Mouse (Mus musculus) MN1 (cell line): ENCODE data around the gene Gm13271.
A peak's percentile ranks its signal among the peaks of the same experiment; 100 is the strongest.
"Not testable (repeated sequence)": the region's sequence is repeated elsewhere in the genome, so short reads cannot be mapped to it uniquely, and the experiment has no call there.

ENCODE experiments used
- DNase-seq: peaks from one replicate; pipeline ENCODE4 v3.0.0-alpha.2; 2016; ENCODE audit warnings: low spot score

Gm13271 gene

GRCm38 (mm10) chr4:88760431-88760830 is 5.8 kb downstream of the Gm13271 start:
- DNase-seq = peak; percentile 84

GRCm38 (mm10) chr4:88761776-88762175 is 7.1 kb downstream of the Gm13271 start:
- not testable (repeated sequence) for DNase-seq

GRCm38 (mm10) chr4:88762341-88762740 is 7.7 kb downstream of the Gm13271 start:
- not testable (repeated sequence) for DNase-seq

- peak; percentile 80 for DNase-seq
Measured at GRCm38 (mm10) chr4:88763384-88764018, 8.8 kb downstream of the Gm13271 start.

DNA sequence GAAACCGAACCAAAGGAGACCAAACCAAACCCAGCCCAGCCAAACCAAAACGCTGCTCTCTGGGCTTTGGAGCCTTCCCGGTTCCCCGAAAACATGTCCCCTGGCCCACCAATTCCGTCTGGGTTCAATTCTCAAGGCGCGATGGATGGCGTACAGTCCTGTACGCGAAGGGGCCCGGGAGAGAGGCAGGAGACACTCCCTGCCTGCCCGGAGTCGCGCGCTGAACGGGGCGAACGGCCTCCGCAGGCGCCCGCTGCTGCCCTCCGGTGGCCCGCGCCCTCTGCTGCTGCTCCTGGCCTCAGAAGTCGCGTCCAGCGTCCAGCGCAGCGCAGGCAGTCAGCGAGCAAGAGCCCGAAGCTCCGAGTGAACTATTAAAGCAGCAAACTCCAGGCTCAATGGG is 18.9 kb downstream of the Gm13271 start, which contains the start of gene Gm13290:
Gm13290 (plus strand) TSS at position 301 of the 400 bp plus-strand sequence.
- DNase-seq = not testable (repeated sequence)

GRCm38 (mm10) chr4:88776622-88777021 is 22.0 kb downstream of the Gm13271 start, which contains the start of gene Gm13289:
Gm13289 (plus strand) TSS chr4:88776922.
- not testable (repeated sequence) for DNase-seq

DNA sequence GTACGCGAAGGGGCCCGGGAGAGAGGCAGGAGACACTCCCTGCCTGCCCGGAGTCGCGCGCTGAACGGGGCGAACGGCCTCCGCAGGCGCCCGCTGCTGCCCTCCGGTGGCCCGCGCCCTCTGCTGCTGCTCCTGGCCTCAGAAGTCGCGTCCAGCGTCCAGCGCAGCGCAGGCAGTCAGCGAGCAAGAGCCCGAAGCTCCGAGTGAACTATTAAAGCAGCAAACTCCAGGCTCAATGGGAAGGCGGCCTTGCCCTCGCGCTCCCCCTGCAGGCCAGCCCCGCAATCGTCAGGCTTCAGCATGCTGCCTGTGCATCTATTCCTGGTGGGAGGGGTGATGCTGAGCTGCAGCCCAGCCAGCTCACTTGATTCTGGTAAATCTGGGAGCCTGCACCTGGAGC is 24.9 kb downstream of the Gm13271 start, which contains the start of gene Gm13272:
Gm13272 (plus strand) TSS at position 301 of the 400 bp plus-strand sequence.
- not testable (repeated sequence) for DNase-seq

DNA sequence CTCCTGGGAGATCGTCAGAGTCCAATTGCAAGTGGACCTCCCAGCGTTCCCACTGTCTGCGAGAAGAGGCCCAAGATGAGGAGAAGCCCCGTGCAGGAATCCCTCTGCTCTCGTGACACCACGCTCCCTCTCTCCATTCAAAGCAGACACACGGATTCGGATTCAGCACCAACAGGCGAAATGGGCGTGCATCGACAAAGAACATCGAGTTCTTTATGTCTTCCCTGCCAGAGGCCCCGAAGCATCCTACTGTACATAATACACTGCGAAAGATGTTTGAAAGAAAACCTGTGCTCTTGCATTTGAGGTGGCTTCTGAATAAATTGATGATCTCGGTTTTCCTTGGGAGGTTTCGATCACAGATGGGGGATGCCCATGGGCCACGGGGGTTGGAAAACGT is 25.7 kb downstream of the Gm13271 start:
- DNase-seq = not testable (repeated sequence)

- not testable (repeated sequence) for DNase-seq
Measured at GRCm38 (mm10) chr4:88781831-88782230, 27.2 kb downstream of the Gm13271 start, which contains the start of gene Ifnz. Ifnz (plus strand) TSS chr4:88782131.

- not testable (repeated sequence) for DNase-seq
Measured at GRCm38 (mm10) chr4:88782335-88782734, 27.7 kb downstream of the Gm13271 start.

- not testable (repeated sequence) for DNase-seq
Measured at GRCm38 (mm10) chr4:88785409-88785808, 30.7 kb downstream of the Gm13271 start, which contains the start of gene Gm13276. Gm13276 (plus strand) TSS chr4:88785709.

- not testable (repeated sequence) for DNase-seq
Measured at GRCm38 (mm10) chr4:88788402-88788801, 33.7 kb downstream of the Gm13271 start, which contains the start of gene Gm13277. Gm13277 (plus strand) TSS chr4:88788632.

- DNase-seq = not testable (repeated sequence)
Measured at GRCm38 (mm10) chr4:88791250-88791649, 36.6 kb downstream of the Gm13271 start, which contains the start of gene Gm13278. Gm13278 (plus strand) TSS chr4:88791550.

GRCm38 (mm10) chr4:88793936-88794675 is 39.4 kb downstream of the Gm13271 start, which contains the start of gene Gm13275:
Gm13275 (plus strand) TSS chr4:88794487.
- not testable (repeated sequence) for DNase-seq

- DNase-seq = not testable (repeated sequence)
Measured at GRCm38 (mm10) chr4:88797097-88797496, 42.4 kb downstream of the Gm13271 start, which contains the start of gene Gm13279. Gm13279 (plus strand) TSS chr4:88797397.

- not testable (repeated sequence) for DNase-seq
Measured at GRCm38 (mm10) chr4:88799365-88799764, 44.7 kb downstream of the Gm13271 start, which contains the start of gene Gm13285. Gm13285 (plus strand) TSS chr4:88799665.

GRCm38 (mm10) chr4:88802954-88803353 is 48.3 kb downstream of the Gm13271 start, which contains the start of gene Gm13287:
Gm13287 (plus strand) TSS chr4:88803254.
- DNase-seq = not testable (repeated sequence)
